Mouse (Mus musculus): ENCODE measurements around the gene Ptk7. TPM values are rescaled to one million over a fixed set of nuclear protein-coding genes. Genes with fewer than 3 reads are reported as not detected.

Gene Ptk7
- polyA plus RNA-seq, 1 experiment from 2014 or later = 58.5 TPM

DNA sequence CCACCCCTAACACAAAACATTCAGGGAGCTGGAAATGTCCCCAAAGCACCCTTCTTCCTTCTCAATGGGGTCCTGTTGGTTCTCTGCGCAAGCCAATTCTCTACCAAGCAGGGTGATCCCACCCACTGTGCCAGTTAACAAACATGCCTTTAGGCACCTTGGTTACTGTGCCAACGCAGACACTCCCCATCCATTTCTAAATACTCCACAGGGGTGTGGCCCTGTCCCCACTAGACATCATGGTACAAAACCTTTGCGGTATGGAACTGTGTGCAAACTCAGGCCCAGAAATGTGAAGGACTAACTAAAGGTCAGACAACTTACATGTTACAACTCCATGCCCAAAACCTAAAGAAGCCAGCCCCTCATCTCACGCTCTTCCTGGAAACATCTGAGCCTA is 36.2 kb downstream of the Ptk7 start:
- peaks cover 32% of the 10 kb centered on the region for H3K36me3 ChIP-seq (ENCODE audit: control insufficient read depth, insufficient read depth, low read length)
- no peak overlapping the region for H3K4me3 ChIP-seq (ENCODE audit: low read length)
- H3K27me3 ChIP-seq (ENCODE audit: control insufficient read depth, insufficient read depth, low read length) = no peaks in the 10 kb centered on the region
- ATAC-seq (ENCODE audit: low FRiP score, low TSS enrichment) = no peak
- WGBS = 94% methylated on average over 4 of the region's 4 CpGs
- no peak overlapping the region for H3K9ac ChIP-seq (ENCODE audit: low read depth, low read length)
- H3K9me3 ChIP-seq (ENCODE audit: control insufficient read depth, low read length) = no peaks in the 10 kb centered on the region
- peaks cover 8% of the 10 kb centered on the region for H3K4me1 ChIP-seq (ENCODE audit: control insufficient read depth, insufficient read depth, low read length)
- no peak overlapping the region for H3K4me2 ChIP-seq (replicated peaks; ENCODE audit: low read depth, low read length)
- H3K27ac ChIP-seq (ENCODE audit: low read depth, low read length) = no peak overlapping the region

DNA sequence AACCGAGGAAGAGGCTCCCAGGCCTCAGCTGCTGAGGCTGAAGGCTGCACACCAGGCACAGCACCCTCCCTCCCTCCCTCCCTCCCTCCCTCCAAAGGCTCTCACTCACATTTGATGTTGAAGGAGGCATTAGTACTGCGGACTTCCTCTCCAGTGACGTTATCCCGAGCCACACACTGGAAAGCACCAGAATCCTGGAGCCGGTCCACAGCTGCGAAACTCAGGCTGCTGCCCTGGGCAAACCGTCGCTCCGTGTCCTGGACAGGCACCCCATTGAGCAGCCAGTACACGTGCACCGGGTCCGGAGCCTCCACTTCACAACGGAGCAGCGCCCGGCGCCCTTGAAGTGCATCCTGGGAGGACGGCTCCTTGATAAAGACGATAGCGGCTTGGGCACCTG is 37.9 kb downstream of the Ptk7 start:
- ATAC-seq (ENCODE audit: low FRiP score, low TSS enrichment) = no peak

DNA sequence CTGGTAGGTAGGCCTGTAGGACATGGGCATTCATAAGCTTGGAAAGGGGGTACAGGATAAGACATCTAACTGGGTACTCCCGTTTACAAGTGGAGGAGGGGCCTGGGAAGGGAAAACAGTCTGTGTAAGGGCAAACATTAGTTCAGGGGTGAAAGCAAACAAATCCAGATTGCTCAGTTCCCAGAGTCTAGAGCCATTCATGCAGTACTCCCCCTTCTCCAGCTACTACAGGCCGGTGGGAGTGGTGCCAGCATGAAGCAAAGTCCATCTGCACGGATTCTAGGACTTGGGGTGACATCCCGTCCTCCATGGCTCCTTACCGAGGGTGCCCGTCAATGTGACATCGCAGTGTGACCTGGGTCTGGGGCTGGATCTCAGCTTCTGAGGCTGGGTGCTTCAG is 38.9 kb downstream of the Ptk7 start:
- Histone ChIP-seq H3K4me1 (ENCODE audit: control insufficient read depth, insufficient read depth, low read length) (peaks cover 8% of the 10 kb centered on the region), H3K9me3 (ENCODE audit: control insufficient read depth, low read length) (no peaks in the 10 kb centered on the region), H3K36me3 (ENCODE audit: control insufficient read depth, insufficient read depth, low read length) (peaks cover 54% of the 10 kb centered on the region), H3K4me3 (ENCODE audit: low read length) (no peak overlapping the region), H3K9ac (ENCODE audit: low read depth, low read length) (no peak overlapping the region), H3K4me2 (replicated peaks; ENCODE audit: low read depth, low read length) (no peak overlapping the region), H3K27ac (ENCODE audit: low read depth, low read length) (no peak overlapping the region), H3K27me3 (ENCODE audit: control insufficient read depth, insufficient read depth, low read length) (no peaks in the 10 kb centered on the region)
- ATAC-seq (ENCODE audit: low FRiP score, low TSS enrichment) = no peak
- WGBS = 87% methylated on average over 7 of the region's 7 CpGs

More for the DNA sequence above, 37.9 kb downstream of the Ptk7 start:
- Histone ChIP-seq H3K9ac (ENCODE audit: low read depth, low read length) (no peak overlapping the region), H3K36me3 (ENCODE audit: control insufficient read depth, insufficient read depth, low read length) (peaks cover 46% of the 10 kb centered on the region), H3K9me3 (ENCODE audit: control insufficient read depth, low read length) (no peaks in the 10 kb centered on the region), H3K27me3 (ENCODE audit: control insufficient read depth, insufficient read depth, low read length) (no peaks in the 10 kb centered on the region), H3K4me2 (replicated peaks; ENCODE audit: low read depth, low read length) (no peak overlapping the region), H3K4me1 (ENCODE audit: control insufficient read depth, insufficient read depth, low read length) (peaks cover 8% of the 10 kb centered on the region), H3K27ac (ENCODE audit: low read depth, low read length) (no peak overlapping the region), H3K4me3 (ENCODE audit: low read length) (no peak overlapping the region)
- 84% methylated on average over 19 of the region's 19 CpGs for WGBS

DNA sequence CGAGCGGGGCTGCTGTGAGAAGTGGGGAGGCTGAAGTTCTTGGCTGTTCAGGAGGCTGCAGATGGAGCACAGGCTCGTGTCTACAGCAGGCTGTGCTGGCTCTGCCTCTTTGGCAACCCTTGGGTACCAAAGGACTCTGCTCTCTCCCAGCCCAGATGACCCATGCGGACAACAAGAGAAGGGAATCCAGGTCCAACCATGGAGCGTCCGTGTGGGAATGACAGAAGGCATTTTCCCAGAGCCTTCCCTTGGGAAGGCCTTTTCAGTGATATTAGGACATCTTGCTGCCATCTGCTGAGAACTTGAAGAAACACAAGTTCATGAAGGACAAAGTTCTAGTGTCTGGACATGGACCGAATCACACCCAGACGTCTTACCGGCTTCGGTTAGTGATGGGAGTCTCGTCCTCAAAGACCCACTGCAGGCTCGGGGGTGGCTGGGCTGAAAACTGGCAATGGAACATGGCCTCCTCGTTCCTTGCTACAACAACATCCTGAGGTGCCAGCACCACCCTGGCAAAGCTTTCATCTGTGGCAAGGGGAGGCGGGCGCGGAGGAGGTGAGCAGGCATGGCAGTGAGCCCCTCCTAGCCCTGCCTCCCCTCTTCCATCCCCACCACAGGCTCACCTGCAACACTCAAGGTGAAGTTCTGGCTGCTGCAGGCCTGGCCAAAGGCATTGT is 39.5 kb downstream of the Ptk7 start:
- ATAC-seq (ENCODE audit: low FRiP score, low TSS enrichment) = no peak
- H3K4me1 ChIP-seq (ENCODE audit: control insufficient read depth, insufficient read depth, low read length) = peaks cover 2% of the 10 kb centered on the region
- H3K27ac ChIP-seq (ENCODE audit: low read depth, low read length) = no peak overlapping the region
- peaks cover 60% of the 10 kb centered on the region for H3K36me3 ChIP-seq (ENCODE audit: control insufficient read depth, insufficient read depth, low read length)
- H3K9ac ChIP-seq (ENCODE audit: low read depth, low read length) = no peak overlapping the region
- H3K27me3 ChIP-seq (ENCODE audit: control insufficient read depth, insufficient read depth, low read length) = no peaks in the 10 kb centered on the region
- H3K4me3 ChIP-seq (ENCODE audit: low read length) = no peak overlapping the region
- H3K9me3 ChIP-seq (ENCODE audit: control insufficient read depth, low read length) = no peaks in the 10 kb centered on the region
- 90% methylated on average over 16 of the region's 16 CpGs for WGBS
- no peak overlapping the region for H3K4me2 ChIP-seq (replicated peaks; ENCODE audit: low read depth, low read length)

DNA sequence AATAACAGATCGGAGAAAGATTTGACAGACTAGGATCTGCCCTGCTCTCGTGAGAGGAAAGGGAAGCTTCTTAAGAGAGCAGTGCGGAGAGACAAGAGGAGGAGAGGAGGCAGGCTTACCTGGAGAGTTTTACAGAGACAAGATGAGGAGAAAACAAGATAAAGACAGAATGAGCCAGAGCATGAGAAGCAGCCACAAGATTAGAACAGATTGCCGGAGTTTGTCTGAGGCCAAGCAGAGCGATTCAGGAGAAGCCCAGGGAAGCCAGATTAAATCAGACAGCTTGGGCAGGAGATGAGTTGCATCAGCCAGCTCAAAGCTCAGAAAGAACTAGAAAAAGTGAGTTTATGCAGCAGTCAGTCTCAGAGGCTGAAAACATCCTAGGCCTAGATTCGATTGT is 40.4 kb downstream of the Ptk7 start:
- H3K9ac ChIP-seq (ENCODE audit: low read depth, low read length) = no peak overlapping the region
- no peaks in the 10 kb centered on the region for H3K9me3 ChIP-seq (ENCODE audit: control insufficient read depth, low read length)
- H3K36me3 ChIP-seq (ENCODE audit: control insufficient read depth, insufficient read depth, low read length) = peaks cover 63% of the 10 kb centered on the region
- WGBS = 92% methylated on average over 6 of the region's 6 CpGs
- no peaks in the 10 kb centered on the region for H3K4me1 ChIP-seq (ENCODE audit: control insufficient read depth, insufficient read depth, low read length)
- no peak for ATAC-seq (ENCODE audit: low FRiP score, low TSS enrichment)
- no peaks in the 10 kb centered on the region for H3K27me3 ChIP-seq (ENCODE audit: control insufficient read depth, insufficient read depth, low read length)
- no peak overlapping the region for H3K4me2 ChIP-seq (replicated peaks; ENCODE audit: low read depth, low read length)
- H3K4me3 ChIP-seq (ENCODE audit: low read length) = no peak overlapping the region
- no peak overlapping the region for H3K27ac ChIP-seq (ENCODE audit: low read depth, low read length)

DNA sequence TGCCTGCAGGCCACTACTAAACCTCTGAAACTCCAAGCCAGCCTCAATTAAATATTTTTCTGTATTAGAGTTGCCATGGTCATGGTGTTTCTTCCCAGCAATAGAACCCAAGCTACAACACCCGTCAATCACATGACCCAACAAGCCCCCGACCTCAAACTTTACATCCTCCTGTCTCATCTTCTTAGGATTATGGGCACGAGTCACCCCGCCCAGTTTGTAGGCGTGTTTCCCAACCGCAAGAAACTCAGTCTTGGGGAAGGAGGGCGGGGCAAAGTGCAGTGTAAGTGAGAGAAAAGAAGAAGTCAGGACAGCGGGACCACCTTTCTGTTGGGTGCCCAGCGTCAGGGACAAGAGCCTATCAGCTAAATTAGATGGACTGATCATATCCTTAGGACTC is 41.1 kb downstream of the Ptk7 start:
- no peak for ATAC-seq (ENCODE audit: low FRiP score, low TSS enrichment)
- 84% methylated on average over 9 of the region's 9 CpGs for whole genome bisulfite sequencing
- Histone ChIP-seq H3K4me1 (ENCODE audit: control insufficient read depth, insufficient read depth, low read length) (no peaks in the 10 kb centered on the region), H3K36me3 (ENCODE audit: control insufficient read depth, insufficient read depth, low read length) (peaks cover 63% of the 10 kb centered on the region), H3K4me3 (ENCODE audit: low read length) (no peak overlapping the region), H3K4me2 (replicated peaks; ENCODE audit: low read depth, low read length) (no peak overlapping the region), H3K9ac (ENCODE audit: low read depth, low read length) (no peak overlapping the region), H3K9me3 (ENCODE audit: control insufficient read depth, low read length) (no peaks in the 10 kb centered on the region), H3K27me3 (ENCODE audit: control insufficient read depth, insufficient read depth, low read length) (no peaks in the 10 kb centered on the region), H3K27ac (ENCODE audit: low read depth, low read length) (no peak overlapping the region)

DNA sequence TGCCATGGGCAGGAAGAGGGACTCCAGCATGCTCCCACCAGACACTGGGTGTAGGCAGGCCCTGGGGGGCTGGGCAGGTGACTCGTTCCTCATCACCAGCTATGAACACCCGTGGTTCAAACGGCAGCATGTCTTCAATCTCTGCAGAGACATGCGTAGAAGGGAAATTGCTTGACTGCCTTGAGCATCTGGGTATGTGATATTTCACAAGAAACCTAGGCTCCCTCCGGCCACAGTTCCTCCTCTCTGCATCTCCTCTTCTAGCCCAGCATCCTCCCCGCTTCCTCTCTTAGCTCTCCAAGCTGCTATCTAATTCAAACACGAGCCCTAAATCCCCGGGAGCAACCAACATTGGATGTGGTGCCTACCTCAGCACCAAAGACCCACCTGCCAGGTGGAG is 43.0 kb downstream of the Ptk7 start:
- H3K27ac ChIP-seq (ENCODE audit: low read depth, low read length) = no peak overlapping the region
- no peak overlapping the region; the same call in 1 of the 2 replicates for H3K9ac ChIP-seq (ENCODE audit: low read depth, low read length)
- no peaks in the 10 kb centered on the region for H3K27me3 ChIP-seq (ENCODE audit: control insufficient read depth, insufficient read depth, low read length)
- no peak for ATAC-seq (ENCODE audit: low FRiP score, low TSS enrichment)
- no peaks in the 10 kb centered on the region for H3K4me1 ChIP-seq (ENCODE audit: control insufficient read depth, insufficient read depth, low read length)
- H3K4me2 ChIP-seq (replicated peaks; ENCODE audit: low read depth, low read length) = no peak overlapping the region
- H3K4me3 ChIP-seq (ENCODE audit: low read length) = no peak overlapping the region
- 93% methylated on average over 8 of the region's 8 CpGs for WGBS
- H3K36me3 ChIP-seq (ENCODE audit: control insufficient read depth, insufficient read depth, low read length) = peaks cover 76% of the 10 kb centered on the region
- no peaks in the 10 kb centered on the region for H3K9me3 ChIP-seq (ENCODE audit: control insufficient read depth, low read length)

DNA sequence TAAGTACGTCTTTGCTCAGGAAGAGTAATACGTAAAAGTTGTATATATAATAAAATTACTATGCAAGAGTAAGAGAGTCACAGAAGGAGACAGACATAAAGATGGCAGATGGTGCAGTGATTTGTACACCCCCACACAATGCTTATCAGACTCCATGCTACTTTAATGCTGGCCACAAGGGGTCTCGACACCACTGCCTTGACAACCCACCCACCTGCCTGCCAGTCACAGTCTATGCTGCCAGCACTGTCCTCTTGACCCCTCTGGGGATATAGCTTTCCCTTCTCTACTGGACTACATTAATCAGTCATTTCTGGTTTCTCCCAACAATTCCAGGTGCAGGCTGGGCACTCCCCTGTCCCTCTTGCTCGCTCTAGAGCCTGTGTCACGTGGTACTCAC is 50.7 kb downstream of the Ptk7 start:
- Histone ChIP-seq H3K36me3 (ENCODE audit: control insufficient read depth, insufficient read depth, low read length) (peaks cover 80% of the 10 kb centered on the region), H3K4me2 (replicated peaks; ENCODE audit: low read depth, low read length) (no peak overlapping the region), H3K27me3 (ENCODE audit: control insufficient read depth, insufficient read depth, low read length) (no peaks in the 10 kb centered on the region), H3K4me1 (ENCODE audit: control insufficient read depth, insufficient read depth, low read length) (no peaks in the 10 kb centered on the region), H3K4me3 (ENCODE audit: low read length) (no peak overlapping the region), H3K9ac (ENCODE audit: low read depth, low read length) (no peak overlapping the region), H3K9me3 (ENCODE audit: control insufficient read depth, low read length) (no peaks in the 10 kb centered on the region), H3K27ac (ENCODE audit: low read depth, low read length) (no peak overlapping the region)
- 75% methylated on average over 5 of the region's 5 CpGs for WGBS
- peak; percentile 48; the same call in 1 of the 2 replicates for ATAC-seq (ENCODE audit: low FRiP score, low TSS enrichment)

DNA sequence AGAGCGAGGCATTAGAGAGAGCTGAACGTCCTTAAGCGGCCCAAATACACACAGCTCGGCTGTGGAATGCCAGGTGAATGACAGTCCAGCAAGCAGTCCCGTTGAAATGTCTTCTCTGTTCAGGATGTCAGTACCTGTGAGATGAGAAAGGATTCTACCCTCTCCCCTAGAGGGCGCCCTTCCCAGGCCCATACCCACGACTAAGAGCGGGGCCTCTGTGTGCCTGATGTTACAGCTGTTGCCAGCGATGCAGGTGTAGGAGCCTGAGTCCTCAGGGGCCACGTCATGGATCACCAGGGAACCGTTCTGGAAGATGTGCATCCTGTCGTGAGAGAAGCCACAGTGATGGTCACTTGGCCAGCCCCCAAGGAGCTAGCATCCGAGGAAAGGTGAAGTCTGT is 53.2 kb downstream of the Ptk7 start:
- no peak overlapping the region for H3K27ac ChIP-seq (ENCODE audit: low read depth, low read length)
- no peak overlapping the region for H3K9ac ChIP-seq (ENCODE audit: low read depth, low read length)
- no peak overlapping the region for H3K4me3 ChIP-seq (ENCODE audit: low read length)
- no peak overlapping the region for H3K4me2 ChIP-seq (replicated peaks; ENCODE audit: low read depth, low read length)
- no peak for ATAC-seq (ENCODE audit: low FRiP score, low TSS enrichment)
- no peaks in the 10 kb centered on the region for H3K27me3 ChIP-seq (ENCODE audit: control insufficient read depth, insufficient read depth, low read length)
- peaks cover 86% of the 10 kb centered on the region for H3K36me3 ChIP-seq (ENCODE audit: control insufficient read depth, insufficient read depth, low read length)
- 92% methylated on average over 13 of the region's 13 CpGs for WGBS
- no peaks in the 10 kb centered on the region for H3K4me1 ChIP-seq (ENCODE audit: control insufficient read depth, insufficient read depth, low read length)
- H3K9me3 ChIP-seq (ENCODE audit: control insufficient read depth, low read length) = no peaks in the 10 kb centered on the region

Measured in kidney, embryonic 14.5 days (tissue).